Mouse (Mus musculus) thymus, postnatal 4 days (tissue): ENCODE data around the gene Gcg.

ENCODE experiments used
- DNase-seq: peaks from one replicate; pipeline ENCODE4 v3.0.0; 2021

The Gcg gene

DNA sequence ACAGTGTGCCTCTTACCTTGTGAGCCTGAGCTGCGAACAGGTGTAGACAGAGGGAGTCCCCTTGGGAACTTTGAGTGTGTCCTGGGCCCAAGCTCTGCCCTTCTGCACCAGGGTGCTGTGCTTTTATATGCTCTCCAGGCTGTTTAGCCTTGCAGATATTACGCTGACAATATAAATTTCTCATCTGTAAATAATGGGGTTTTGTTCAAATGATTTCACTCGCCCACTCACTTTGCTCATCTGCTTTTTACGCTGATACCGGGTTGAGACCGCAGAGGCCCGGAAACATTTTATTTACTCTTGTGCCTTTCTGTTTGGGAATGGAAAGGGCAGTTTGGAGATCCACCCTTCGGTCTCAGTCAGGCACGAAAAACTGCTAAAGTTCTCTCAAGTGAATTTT lies at the start of gene Gcg:
Gcg (minus strand) TSS at position 101 of the 400 bp plus-strand sequence.
- no peak for DNase-seq

DNA sequence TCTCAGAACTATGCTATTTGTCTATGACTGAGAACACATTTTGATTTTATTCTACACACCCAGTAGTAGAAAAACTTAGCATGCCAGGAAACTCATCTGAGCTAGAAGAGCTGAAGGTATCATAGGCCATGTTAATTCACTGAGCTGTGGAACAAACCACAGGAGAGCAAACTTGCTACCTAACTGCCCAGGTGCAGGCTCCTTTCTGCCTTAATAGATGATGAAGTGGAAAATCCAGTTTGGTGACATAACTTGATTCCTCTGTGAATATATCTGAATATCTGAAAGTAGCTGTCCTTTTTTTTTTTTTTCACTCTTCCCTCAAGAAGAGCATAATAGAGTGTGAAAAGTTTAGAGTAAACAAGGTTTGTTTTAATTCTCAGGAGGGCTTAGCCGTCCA lies 47.6 kb upstream of the Gcg start:
- no peak for DNase-seq

DNA sequence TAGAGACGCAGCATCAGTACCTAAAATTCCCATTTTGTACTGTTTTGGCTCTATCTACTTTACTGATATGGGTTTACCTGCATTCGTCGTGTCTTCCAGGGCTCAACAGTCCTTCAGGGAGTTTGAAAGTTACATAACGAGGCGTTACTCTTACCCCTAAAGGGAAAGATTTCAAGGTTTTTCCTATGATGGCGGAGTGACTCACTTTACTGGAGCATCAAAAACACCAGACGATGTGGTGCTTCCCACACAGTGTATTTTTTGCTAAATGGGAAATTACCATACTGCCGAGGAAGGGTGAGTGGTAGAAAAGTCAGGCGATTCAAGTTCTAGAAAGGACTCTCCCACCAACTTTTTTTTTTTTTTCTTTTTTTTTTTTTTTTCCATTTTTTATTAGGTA lies 42.9 kb upstream of the Gcg start:
- DNase-seq: no peak

GRCm38 (mm10) chr2:62517790-62518189 lies 34.3 kb upstream of the Gcg start:
- no peak for DNase-seq

- DNase-seq: no peak
These were observed 31.0 kb upstream of the Gcg start for GRCm38 (mm10) chr2:62514477-62514876.

GRCm38 (mm10) chr2:62513477-62513876 lies 30.0 kb upstream of the Gcg start:
- no peak for DNase-seq

GRCm38 (mm10) chr2:62507130-62507529 lies 23.7 kb upstream of the Gcg start:
- no peak for DNase-seq

GRCm38 (mm10) chr2:62506441-62506840 lies 23.0 kb upstream of the Gcg start:
- DNase-seq: no peak

DNA sequence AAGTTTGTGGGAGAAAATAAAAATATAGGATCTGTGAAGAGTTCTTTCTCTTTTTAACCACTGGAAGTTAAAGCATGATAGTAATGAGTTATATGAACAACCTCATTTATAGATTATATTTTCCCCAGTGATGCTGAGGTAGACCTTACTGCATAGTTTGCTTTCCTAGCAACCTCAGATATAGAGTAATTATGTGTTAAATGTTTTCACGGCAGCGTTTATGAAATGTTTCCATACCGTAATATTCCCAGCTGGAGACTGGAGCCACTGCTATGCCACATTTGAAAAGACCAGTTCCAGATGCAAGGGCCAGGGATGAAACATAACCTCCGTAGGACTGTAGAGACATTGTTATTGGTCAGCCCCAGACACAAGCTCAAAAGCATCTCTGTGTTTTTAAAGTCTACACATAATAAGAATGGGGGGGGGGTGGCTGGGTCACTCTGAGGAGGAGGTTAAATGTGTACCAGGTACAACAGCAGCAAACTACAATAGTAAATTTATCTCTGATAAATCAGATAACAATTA lies 20.9 kb upstream of the Gcg start:
- no peak for DNase-seq

DNA sequence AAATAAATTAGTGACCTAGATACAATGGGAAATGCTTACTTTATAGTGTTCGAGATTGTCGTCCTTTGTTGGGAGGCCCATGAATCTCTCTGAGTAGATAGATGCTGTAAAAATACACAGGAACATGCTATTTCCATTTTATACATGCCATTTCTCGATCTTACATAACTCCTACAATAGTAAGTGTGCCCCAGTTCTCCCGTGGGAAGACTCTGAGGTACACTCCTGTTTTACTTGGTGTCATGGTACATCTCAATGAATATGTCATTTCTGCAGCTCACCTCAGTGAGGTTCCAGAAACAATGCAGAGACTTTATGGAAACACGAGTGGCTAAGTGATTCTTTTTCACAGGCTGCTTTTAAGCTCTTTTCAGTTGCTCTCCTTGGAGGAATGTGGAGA lies 19.9 kb upstream of the Gcg start:
- no peak for DNase-seq

- DNase-seq: no peak
These were observed 19.1 kb upstream of the Gcg start for GRCm38 (mm10) chr2:62502516-62502915.

DNA sequence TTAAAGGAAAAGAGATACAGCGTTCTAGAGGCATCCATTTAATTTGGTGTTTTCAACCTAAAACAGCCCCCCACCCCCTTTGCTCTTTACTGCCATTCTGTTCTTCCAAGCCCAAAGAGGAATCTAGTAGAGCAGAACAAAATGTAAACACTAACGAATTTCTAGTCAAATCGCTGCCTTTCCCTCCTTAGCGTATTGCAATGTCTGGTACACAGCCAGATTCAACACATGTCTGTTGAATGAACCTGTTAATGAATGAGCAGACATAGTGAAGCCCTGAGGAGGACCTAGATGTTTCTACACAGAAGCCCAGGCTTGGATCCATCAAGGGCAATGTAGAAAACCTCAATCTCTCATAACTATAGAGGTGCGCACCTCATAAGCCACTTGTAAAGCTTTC lies 15.4 kb upstream of the Gcg start:
- no peak for DNase-seq

- DNase-seq: no peak
These were observed 14.6 kb upstream of the Gcg start for GRCm38 (mm10) chr2:62498086-62498485.

GRCm38 (mm10) chr2:62497333-62498002 lies 14.0 kb upstream of the Gcg start:
- DNase-seq: no peak

DNA sequence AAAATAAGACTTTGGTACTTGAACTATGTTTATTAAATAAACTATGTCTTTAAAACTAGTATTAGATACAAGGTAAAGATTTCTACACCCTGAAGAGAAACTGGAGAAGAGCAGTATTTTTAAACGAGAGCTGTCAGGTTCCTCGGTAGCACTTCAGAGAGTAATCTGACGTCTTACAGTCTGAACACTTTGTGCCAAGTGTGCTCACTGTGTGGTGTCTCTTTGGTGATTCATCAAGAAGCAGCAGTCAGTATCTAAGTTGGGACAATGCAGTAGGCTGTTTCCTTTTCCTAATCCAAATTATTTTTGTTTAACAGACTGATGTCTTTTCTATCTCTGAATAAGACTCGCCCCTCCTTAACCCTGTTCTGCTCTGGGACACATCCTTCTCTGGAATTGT lies 12.0 kb upstream of the Gcg start:
- no peak for DNase-seq

- no peak for DNase-seq
These were observed 6.4 kb upstream of the Gcg start for GRCm38 (mm10) chr2:62489832-62490231.

GRCm38 (mm10) chr2:62484906-62485305 lies 1.5 kb upstream of the Gcg start:
- no peak for DNase-seq

DNA sequence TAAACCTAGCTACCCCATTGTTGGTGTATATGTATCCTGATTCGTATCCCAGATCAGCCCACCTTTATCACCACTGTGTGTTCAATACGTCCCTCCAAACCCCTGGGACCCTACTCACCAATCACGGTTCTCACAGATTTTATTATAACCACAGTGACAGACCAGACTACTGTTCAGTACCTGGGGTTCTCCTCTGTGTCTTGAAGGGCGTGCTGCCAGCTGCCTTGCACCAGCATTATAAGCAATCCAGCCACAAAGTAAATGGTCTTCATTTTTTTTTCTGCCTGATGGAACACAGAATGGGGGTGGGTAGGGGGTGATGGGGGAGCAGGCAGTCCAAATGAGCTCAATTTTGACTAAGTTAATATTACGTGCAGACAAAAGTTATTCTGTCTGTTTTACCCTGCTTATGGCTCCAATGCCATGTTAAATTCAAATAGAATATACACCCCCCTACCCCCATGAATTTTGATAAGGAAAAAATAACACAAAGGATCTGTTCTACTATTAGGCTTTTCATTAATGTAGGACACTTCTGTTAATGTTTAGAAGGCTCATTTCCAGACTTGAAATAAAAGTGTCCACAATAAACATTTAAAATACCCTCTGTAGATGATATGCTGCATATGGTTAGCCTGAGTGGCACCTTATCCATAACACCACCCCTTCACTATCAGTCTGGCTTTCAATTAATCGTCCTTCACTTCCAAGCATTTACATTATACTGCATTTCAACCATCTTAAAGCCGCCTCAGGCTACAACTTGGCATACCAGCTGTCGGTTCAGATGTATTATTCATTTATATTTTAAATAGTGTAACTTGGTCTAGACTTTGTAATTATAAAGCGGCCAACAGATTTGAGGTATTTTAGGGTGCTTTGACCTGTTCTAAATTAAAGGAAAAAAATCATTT lies 2.9 kb downstream of the Gcg start:
- no peak for DNase-seq

GRCm38 (mm10) chr2:62469551-62469950 lies 13.9 kb downstream of the Gcg start:
- no peak for DNase-seq

GRCm38 (mm10) chr2:62463287-62463686 lies 20.2 kb downstream of the Gcg start:
- no peak for DNase-seq

DNA sequence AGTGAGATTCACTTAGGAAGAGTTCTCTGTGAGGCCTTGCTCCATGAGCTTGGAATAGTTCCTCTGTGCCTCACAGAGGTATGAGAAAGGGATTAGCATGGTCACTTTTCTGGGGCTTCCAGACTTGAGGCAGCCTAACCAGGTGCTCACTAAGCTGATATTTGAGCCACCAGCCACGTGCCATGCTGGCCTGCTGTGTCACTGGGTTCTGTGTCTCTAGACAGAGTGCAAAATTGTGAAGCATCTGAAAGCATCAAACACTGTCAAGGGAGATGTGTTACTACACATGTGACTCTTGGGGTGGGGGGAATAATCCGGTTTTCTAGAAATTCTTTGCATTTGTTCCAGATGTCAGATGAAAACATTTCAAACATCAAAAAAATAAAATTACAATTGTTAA lies 21.3 kb downstream of the Gcg start:
- DNase-seq: no peak

- no peak for DNase-seq
These were observed 22.5 kb downstream of the Gcg start for GRCm38 (mm10) chr2:62460815-62461450.

- DNase-seq: no peak
These were observed 23.2 kb downstream of the Gcg start for GRCm38 (mm10) chr2:62460231-62460710.
